Mouse (Mus musculus): ENCODE measurements around the gene Nxpe4.

The Nxpe4 gene

GRCm38 (mm10) chr9:48338783-48339455 is 177.1 kb downstream of the Nxpe4 start:
- no peak for DNase-seq

DNA sequence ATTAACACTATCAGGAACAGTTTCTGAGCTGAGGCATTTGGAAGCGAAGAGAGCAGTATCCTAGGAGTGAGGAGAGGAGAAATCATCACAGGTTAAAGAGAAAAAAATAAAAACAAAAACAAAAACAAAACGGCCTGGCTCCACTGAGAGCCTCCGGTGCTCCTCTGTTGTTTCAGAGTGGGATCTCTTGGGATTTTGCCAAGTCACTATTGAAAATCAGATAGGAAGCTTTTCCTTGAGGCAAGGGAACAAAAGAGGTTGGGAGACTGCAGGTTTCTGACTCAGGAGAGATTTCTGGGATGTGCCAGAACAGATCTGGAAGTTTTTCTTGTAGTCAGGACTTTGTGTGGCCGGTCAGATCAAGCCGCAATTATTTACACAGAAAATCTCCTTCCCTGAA is 177.7 kb downstream of the Nxpe4 start:
- no peak for DNase-seq

GRCm38 (mm10) chr9:48340708-48341380 is 179.0 kb downstream of the Nxpe4 start:
- no peak for DNase-seq

- no peak for DNase-seq
Measured at GRCm38 (mm10) chr9:48345456-48345855, 183.6 kb downstream of the Nxpe4 start.

DNA sequence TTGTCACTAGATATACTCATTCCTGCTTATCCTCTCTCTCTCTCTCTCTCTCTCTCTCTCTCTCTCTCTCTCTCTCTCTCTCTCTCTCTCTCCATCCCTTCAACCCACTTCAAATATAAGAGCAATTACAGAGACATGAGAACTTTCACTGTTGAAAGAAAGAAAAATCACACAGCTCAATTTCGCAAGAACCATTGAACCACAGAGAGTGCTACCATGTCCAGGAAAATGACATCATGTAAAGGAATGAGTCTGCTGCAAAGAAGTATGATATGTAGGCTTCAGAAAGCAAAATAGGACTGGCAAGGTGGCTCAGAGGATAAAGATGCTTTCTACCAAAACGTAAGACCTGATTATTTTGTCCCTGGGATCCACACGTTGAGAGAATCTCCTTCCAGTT is 184.0 kb downstream of the Nxpe4 start:
- DNase-seq = no peak

DNA sequence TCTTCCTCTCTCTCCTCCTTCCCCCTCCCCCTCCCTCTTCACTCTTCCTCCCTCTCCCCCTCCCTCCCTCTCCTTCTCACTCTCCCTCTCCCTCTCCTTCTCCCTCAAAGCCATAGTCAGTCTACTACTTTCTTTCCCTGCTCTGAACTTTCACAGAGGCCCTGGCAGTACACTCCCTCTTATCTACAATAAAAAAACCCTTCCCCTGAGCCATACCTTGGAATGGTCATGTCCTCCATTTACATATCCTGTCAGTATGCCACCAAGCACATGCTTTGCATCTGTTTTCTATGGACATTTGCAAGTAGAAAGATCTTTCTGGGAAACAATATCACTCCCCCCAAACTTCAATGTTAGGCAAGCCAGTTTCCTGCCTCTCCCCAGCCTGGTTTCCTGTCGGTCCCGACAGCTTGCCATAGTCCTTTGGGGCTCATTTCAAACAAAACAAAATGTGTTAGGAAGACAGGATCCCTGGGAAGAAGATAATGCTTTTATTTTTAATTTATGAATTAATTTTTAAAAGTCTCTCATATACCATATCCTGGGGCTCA is 191.4 kb downstream of the Nxpe4 start, which contains the start of gene Nxpe2:
TSS of gene Nxpe2 (minus strand) at position 307 of the 551 bp plus-strand sequence.
- no peak for DNase-seq

GRCm38 (mm10) chr9:48354122-48354521 is 192.3 kb downstream of the Nxpe4 start:
- DNase-seq = no peak

- DNase-seq = peak; percentile 74
Measured at GRCm38 (mm10) chr9:48354793-48355192, 193.0 kb downstream of the Nxpe4 start.

DNA sequence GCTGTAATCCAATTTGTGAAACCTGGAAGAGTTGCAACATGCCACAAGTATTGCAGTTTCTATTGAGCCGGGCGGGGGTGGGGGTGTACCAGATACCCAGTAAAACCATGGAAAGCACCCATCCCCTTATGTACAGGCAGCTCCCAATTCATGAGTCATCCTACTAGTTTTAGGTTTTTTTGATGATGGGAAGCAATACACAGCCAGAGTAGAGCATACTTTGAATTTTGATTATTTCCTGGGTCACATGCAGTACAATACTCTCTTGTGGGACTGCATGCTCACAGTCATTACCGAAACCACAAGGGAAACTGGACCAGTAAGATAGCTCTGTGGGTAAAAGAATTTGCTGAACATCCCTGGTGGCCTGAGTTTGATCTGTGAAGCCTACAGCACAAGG is 195.3 kb downstream of the Nxpe4 start:
- DNase-seq = no peak

DNA sequence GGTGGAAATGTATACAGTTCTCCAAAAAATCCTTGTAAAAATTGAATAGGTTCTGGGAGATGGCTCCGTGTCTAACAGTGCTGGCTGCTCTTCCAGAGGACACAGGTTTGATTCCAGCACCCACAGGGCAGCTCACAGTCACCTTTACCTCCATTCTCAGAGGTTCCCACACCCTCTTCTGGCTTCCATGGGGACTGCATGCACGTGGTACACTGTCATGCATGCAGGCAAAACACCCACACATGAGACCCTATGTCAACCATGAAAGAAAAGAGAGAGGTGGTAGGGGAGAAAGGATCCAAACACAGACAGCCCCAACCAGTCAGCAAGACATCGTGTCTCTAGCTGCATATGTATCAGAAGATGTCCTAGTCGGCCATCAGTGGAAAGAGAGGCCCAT is 199.0 kb downstream of the Nxpe4 start:
- peak; percentile 19 for DNase-seq

DNA sequence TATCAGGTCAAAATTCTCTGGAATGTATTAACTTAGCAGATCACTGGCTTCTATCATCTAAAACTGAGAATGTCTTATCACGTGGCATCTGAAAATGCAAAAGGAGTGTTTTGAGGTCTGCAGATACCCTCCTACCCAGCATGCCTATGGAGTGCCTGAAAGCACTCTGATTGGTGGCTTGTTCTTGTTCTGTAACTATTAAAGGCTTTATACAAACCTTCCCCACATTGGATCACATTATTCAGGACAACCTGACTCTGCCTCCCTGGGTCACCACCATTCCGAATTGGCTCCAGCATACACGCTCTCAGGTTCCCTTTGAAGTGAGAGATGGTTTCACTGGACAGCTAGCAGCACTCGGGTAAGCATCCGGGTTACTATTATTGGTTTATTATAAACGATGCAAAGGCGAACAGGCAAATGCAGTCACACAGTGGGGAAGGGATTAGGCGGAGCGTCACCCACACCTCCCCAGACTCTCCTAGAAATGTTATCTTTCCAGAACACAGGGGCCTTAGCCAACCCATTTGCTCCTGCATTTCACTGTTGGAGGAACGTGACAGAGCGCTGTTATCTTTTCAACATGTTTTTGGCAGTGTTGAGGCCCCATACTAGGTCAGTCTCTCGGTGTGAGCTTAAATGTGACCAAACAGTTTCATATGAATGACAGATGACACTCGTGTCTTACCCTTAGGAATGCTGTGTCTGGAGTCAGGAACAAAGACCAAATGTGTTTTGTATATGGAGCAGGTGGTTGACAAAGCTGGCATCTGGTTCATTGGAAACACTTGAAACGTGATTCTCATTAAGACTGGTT is 200.2 kb downstream of the Nxpe4 start:
- DNase-seq = no peak

DNA sequence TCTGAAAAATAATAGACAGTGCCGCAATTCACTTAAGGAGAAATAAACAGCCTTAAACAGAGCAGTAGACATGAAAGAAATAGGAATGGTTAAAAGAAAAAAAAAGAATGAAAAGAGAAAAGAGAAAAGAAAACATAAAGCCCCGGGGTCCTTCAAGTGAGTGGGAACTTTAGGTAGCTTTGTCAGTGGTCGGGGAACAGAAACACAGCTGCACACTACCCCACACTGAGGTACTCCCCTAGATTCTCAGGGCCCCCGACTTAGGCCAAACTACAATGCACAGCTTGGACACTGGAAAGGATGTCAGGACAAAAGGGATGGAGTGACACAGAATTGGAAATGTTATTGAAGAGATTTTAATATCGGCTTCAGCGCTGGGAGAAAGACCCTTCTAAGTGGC is 200.9 kb downstream of the Nxpe4 start:
- DNase-seq = no peak

- no peak for DNase-seq
Measured at GRCm38 (mm10) chr9:48373232-48373878, 211.5 kb downstream of the Nxpe4 start.

DNA sequence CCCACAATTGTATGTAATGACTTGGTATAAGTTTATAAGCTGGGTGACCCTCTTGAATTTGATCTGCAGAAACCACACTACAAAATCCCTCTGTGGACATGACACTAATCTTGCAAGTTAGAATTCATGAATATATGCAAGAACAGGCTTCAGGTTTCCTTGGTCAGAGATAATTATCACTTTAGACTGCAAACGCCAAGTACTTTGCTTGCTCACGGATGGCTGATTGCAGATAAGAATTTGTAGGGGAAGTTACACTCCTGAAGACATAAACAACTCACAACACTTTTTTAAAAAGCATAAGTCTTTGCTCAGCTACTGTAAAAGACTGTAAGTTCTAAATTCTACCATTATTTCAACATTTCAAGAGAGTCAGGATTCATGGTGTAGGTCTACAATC is 212.5 kb downstream of the Nxpe4 start:
- DNase-seq = no peak

GRCm38 (mm10) chr9:48388451-48388850 is 226.6 kb downstream of the Nxpe4 start:
- DNase-seq = no peak

GRCm38 (mm10) chr9:48389983-48390382 is 228.2 kb downstream of the Nxpe4 start:
- DNase-seq = no peak

DNA sequence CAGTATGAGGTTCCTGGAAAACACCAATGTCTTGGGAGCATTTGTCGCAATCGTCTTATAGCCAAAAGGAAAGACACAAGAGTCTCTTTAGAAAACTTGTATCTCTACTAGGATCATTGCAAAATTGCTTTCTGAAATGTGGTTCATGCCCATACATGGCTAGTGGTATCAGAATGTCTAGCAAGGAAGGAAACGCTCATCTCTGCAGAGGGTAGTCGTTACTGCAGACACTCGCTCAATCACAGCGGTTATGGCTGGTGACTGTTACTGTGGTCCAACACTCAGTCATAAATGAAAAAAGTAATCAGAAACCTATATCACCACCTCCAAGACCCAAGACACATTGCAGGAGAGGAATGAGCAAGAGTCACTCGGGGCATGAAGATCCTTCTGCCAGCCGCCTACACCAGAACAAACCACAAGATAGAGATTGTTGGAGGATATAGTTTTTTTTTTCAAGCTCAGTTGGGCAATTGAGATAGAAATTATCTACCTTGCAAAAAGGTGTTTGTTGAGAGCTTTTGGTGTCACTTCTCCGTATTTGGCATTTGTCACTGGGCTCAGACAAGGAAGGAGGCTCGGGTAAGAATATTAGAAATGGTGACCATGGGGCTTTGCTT is 241.9 kb downstream of the Nxpe4 start:
- DNase-seq = no peak

GRCm38 (mm10) chr9:48404687-48405086 is 242.9 kb downstream of the Nxpe4 start:
- DNase-seq = no peak

DNA sequence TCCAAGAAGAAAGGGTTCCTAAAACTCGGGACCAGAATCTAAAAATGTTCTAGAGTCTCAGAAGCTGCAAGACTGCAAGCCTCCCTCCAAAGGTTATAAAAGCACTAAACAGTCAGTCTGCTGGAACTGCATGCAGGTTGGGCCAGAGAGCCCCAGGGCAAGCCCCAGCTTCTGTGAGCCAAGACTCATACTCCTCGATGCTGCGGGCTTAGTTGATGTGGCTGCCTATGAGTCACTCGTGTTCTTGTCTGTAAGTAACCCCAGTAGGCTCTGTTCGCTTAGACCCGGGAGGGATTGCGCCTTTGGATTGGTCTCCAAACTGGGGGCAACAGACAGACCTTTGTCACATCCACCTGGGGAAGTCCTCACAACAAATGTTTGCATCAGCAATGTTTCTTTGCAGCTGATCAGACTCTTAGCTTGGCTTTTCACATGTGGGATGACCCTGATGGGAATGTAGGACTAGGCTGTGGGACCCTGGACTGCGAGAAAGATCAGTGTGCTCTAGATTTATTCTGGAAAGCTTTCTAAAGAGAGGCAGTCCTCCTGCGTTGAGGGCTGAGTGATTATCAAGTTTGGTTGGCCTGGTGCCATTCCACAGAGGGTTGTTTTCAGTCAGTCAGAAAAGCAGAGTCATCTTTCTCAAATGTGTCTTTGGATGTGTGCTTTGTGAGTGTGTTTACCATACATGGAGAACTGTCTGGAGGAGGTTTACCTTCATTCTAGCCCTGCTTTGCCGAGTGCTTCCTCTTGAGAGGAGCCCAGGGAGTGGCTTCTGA is 245.9 kb downstream of the Nxpe4 start:
- DNase-seq = no peak

- DNase-seq = no peak
Measured at GRCm38 (mm10) chr9:48410217-48411035, 248.6 kb downstream of the Nxpe4 start.

DNA sequence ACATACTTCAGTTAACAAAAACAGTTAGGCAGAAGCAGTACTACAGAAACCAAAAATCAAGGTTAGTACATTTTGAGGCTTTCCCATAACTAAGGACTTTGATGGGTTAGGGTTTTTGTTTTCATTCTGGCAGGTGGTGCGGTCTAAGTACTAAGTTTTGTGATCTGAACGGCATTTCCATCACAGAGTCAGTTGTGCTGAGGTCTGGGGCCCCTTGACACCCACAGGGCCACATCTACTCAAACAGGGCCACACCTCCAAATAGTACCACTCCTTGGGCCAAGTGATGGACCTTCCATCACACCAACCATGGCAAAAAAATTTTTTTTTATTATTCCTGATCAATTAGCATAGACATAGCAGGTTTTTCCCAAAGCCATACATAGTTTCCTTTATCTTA is 251.8 kb downstream of the Nxpe4 start:
- no peak for DNase-seq

Measured in thymus, postnatal 25 days (tissue).